Mouse (Mus musculus) neural tube, embryonic 15.5 days (tissue): ENCODE results near the gene Itgax. TPM values are rescaled to one million over a fixed set of nuclear protein-coding genes. Genes with fewer than 3 reads are reported as not detected.

ENCODE experiments used
- ATAC-seq: fragments of 200-750 bp; cut with Nextera tagmentation; 2 replicates; pipeline ENCODE4 v1.8.0; 2017; ENCODE audit warnings: mild to moderate bottlenecking, moderate TSS enrichment, moderate library complexity; ENCODE audit not compliant: low FRiP score
- H3K27ac ChIP-seq: fragments of 300-500 bp; sonication (generic); replicated peaks from 2 replicates; pipeline ENCODE4 v1.5.1; 2015; ENCODE audit warnings: mild to moderate bottlenecking, inconsistent platforms
- H3K27me3 ChIP-seq: fragments of 300-500 bp; sonication (generic); replicated peaks from 2 replicates; pipeline ENCODE4 v1.6.1; 2015; ENCODE audit warnings: inconsistent platforms
- H3K36me3 ChIP-seq: fragments of 300-500 bp; sonication (generic); 2 replicates; pipeline ENCODE4 v1.6.1; 2015; ENCODE audit warnings: inconsistent platforms
- H3K4me1 ChIP-seq: fragments of 300-500 bp; sonication (generic); 2 replicates; pipeline ENCODE4 v1.6.1; 2015; ENCODE audit warnings: inconsistent platforms
- H3K4me2 ChIP-seq: fragments of 300-500 bp; sonication (generic); 2 replicates; pipeline ENCODE4 v1.6.1; 2015; ENCODE audit warnings: inconsistent platforms, mild to moderate bottlenecking, moderate library complexity
- H3K4me3 ChIP-seq: fragments of 300-500 bp; sonication (generic); replicated peaks from 2 replicates; pipeline ENCODE4 v1.5.1; 2015; ENCODE audit warnings: mild to moderate bottlenecking, inconsistent platforms
- H3K9ac ChIP-seq: fragments of 300-500 bp; sonication (generic); replicated peaks from 2 replicates; pipeline ENCODE4 v1.6.1; 2015; ENCODE audit warnings: mild to moderate bottlenecking, inconsistent platforms
- H3K9me3 ChIP-seq: fragments of 300-500 bp; sonication (generic); replicated peaks from 2 replicates; pipeline ENCODE4 v1.6.1; 2016; ENCODE audit warnings: inconsistent platforms
- WGBS: fragments of 180-500 bp; shearing (Covaris S2); methylation state at CpG from one replicate; pipeline ENCODE4 v1.1.7; 2015; ENCODE audit warnings: mixed read lengths; 5-methylcytosine and 5-hydroxymethylcytosine counted together
- polyA plus RNA-seq: library from polyadenylated mRNA; unstranded; fragments of >200 nt; fragmentation: Nextera tagmentation; extraction: Ambion mirVana; gene quantifications from 2 replicates; pipeline ENCODE4 v1.2.1, GENCODE M21; 2015

Gene Itgax
- polyA plus RNA-seq, 1 experiment from 2014 or later = 0.08 TPM

- ATAC-seq = no peak
- H3K4me2 ChIP-seq = no peak overlapping the region
- H3K27ac ChIP-seq = no peak overlapping the region
- H3K9ac ChIP-seq = no peak overlapping the region
- no peak overlapping the region for H3K4me3 ChIP-seq
- no peaks in the 10 kb centered on the region for H3K36me3 ChIP-seq
- H3K27me3 ChIP-seq = no peaks in the 10 kb centered on the region
- WGBS = 71% methylated on average over 3 of the region's 3 CpGs
- H3K4me1 ChIP-seq = no peaks in the 10 kb centered on the region
- H3K9me3 ChIP-seq = no peaks in the 10 kb centered on the region
Observed at GRCm38 (mm10) chr7:128169996-128170395, 40.6 kb downstream of the Itgax start.

GRCm38 (mm10) chr7:128178385-128178784 is 49.0 kb downstream of the Itgax start:
- Histone ChIP-seq H3K36me3 (no peaks in the 10 kb centered on the region), H3K4me1 (no peaks in the 10 kb centered on the region), H3K27ac (no peak overlapping the region), H3K27me3 (no peaks in the 10 kb centered on the region), H3K9ac (no peak overlapping the region), H3K4me2 (no peak overlapping the region), H3K4me3 (no peak overlapping the region), H3K9me3 (no peaks in the 10 kb centered on the region)
- 80% methylated on average over 2 of the region's 2 CpGs for WGBS
- ATAC-seq = no peak

DNA sequence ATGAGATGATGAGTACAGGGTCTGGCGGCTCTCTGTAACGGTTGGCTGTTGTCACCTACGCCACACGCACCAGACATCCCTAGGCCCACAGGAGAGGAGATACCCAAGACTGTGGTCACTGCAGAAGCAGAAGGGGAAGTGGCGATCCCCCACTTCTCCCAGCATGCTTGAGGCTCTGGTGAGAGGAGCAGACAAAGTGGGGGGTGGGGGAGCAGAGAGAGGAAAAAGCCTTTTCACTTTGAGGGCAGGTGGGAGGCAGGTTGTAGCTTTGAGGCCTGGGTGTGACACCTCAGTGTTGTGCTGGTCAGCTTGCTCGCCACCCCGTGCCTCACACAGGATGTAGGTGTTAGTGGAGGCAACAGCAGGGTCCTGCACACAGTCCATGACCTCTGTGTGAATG is 50.8 kb downstream of the Itgax start:
- H3K27me3 ChIP-seq = no peaks in the 10 kb centered on the region
- no peaks in the 10 kb centered on the region for H3K4me1 ChIP-seq
- H3K4me3 ChIP-seq = no peak overlapping the region
- H3K27ac ChIP-seq = no peak overlapping the region
- H3K4me2 ChIP-seq = no peak overlapping the region
- H3K9ac ChIP-seq = no peak overlapping the region
- no peaks in the 10 kb centered on the region for H3K36me3 ChIP-seq
- 75% methylated on average over 7 of the region's 7 CpGs for WGBS
- no peaks in the 10 kb centered on the region for H3K9me3 ChIP-seq
- ATAC-seq = no peak

- Histone ChIP-seq H3K36me3 (no peaks in the 10 kb centered on the region), H3K9ac (no peak overlapping the region), H3K27ac (no peak overlapping the region), H3K9me3 (no peaks in the 10 kb centered on the region), H3K4me3 (no peak overlapping the region), H3K4me1 (no peaks in the 10 kb centered on the region), H3K27me3 (no peaks in the 10 kb centered on the region), H3K4me2 (no peak overlapping the region)
- no peak for ATAC-seq
- 77% methylated on average over 6 of the region's 6 CpGs for WGBS
Observed at GRCm38 (mm10) chr7:128180546-128180945, 51.2 kb downstream of the Itgax start.

GRCm38 (mm10) chr7:128181691-128182090 is 52.3 kb downstream of the Itgax start:
- 93% methylated on average over 10 of the region's 10 CpGs for WGBS
- H3K9me3 ChIP-seq = no peaks in the 10 kb centered on the region
- no peak for ATAC-seq
- H3K27ac ChIP-seq = no peak overlapping the region
- no peak overlapping the region for H3K4me3 ChIP-seq
- no peaks in the 10 kb centered on the region for H3K36me3 ChIP-seq
- no peak overlapping the region for H3K9ac ChIP-seq
- H3K27me3 ChIP-seq = no peaks in the 10 kb centered on the region
- no peaks in the 10 kb centered on the region for H3K4me1 ChIP-seq
- H3K4me2 ChIP-seq = no peak overlapping the region

Other genes starting within 250 kb of the Itgax start
- gene Prss53, start 238.6 kb upstream of the Itgax start, polyA plus RNA-seq = 1.1 and 1.2 TPM in 2 replicates
- gene Gm21974, start 234.1 kb upstream of the Itgax start, polyA plus RNA-seq = not detected in 2 replicates
- gene Vkorc1, start 233.9 kb upstream of the Itgax start, polyA plus RNA-seq = 86.2 and 96.0 TPM in 2 replicates
- gene Bckdk, start 225.5 kb upstream of the Itgax start, polyA plus RNA-seq = 58.2 and 66.7 TPM in 2 replicates
- gene Kat8, start 217.0 kb upstream of the Itgax start, polyA plus RNA-seq = 41.3 and 46.1 TPM in 2 replicates
- gene Prss8, start 199.4 kb upstream of the Itgax start, polyA plus RNA-seq = 0.40 and 5.1 TPM in 2 replicates
- gene Prss36, start 182.8 kb upstream of the Itgax start, polyA plus RNA-seq = 13.9 and 16.2 TPM in 2 replicates
- 357 and 362 TPM in 2 replicates for gene Fus, start 162.1 kb upstream of the Itgax start, polyA plus RNA-seq
- 8.0 and 46.9 TPM in 2 replicates for gene Pycard, start 135.7 kb upstream of the Itgax start, polyA plus RNA-seq
- gene Trim72, start 125.6 kb upstream of the Itgax start, polyA plus RNA-seq = 0.31 and 0.40 TPM in 2 replicates
- gene Itgam, start 66.9 kb upstream of the Itgax start, polyA plus RNA-seq = 1.2 and 1.7 TPM in 2 replicates
- not detected in 2 replicates for gene Gm49368, start 66.9 kb upstream of the Itgax start, polyA plus RNA-seq
- gene Itgad, start 24.8 kb downstream of the Itgax start, polyA plus RNA-seq = 0.04 and 0.23 TPM in 2 replicates
- gene Cox6a2, start 76.8 kb downstream of the Itgax start, polyA plus RNA-seq = 4.3 and 8.2 TPM in 2 replicates
- gene Armc5, start 107.8 kb downstream of the Itgax start, polyA plus RNA-seq = 13.8 and 14.0 TPM in 2 replicates
- gene 9130023H24Rik, start 108.5 kb downstream of the Itgax start, polyA plus RNA-seq = 6.4 and 6.6 TPM in 2 replicates
- gene Tgfb1i1, start 117.3 kb downstream of the Itgax start, polyA plus RNA-seq = 28.4 and 50.2 TPM in 2 replicates
- gene Slc5a2, start 136.1 kb downstream of the Itgax start, polyA plus RNA-seq = 0.10 TPM in 1 of 2 replicates, not detected in the other
- 22.7 and 25.7 TPM in 2 replicates for gene BC017158, start 168.6 kb downstream of the Itgax start, polyA plus RNA-seq